Mouse (Mus musculus): ENCODE measurements at regions not wholly inside any gene's neighbourhood (a gene's known extent, or its start where the extent isn't known, plus 50 kb on each side); places are given as distances from the start of the nearest gene placed in this dataset.

DNA sequence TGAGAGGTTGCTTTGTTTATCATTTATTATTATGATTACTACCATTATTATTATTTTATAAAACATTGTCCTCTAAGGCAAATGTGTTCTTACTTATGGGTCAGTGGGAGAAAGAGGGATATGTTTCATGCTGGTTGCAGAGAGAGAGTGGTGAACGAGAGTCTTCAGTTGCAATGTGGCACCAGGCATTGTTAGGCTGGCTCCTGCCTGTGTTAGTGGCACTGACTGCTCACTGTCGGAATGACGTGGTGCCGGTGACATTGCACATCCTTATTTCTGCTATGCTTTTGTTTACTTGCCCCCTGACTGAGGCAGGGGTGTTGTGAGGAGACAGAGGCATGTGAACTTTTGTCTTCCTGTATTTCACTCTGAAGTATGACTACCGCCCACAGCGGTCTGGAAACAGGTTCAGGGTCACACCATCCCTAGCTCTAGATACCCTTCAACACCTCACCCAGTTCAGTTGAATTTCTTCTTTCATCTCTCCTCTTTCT lies 138.1 kb downstream of the Ppp4r2 start:
- no peak for DNase-seq (ENCODE audit: extremely low read depth, low read depth, low spot score)

DNA sequence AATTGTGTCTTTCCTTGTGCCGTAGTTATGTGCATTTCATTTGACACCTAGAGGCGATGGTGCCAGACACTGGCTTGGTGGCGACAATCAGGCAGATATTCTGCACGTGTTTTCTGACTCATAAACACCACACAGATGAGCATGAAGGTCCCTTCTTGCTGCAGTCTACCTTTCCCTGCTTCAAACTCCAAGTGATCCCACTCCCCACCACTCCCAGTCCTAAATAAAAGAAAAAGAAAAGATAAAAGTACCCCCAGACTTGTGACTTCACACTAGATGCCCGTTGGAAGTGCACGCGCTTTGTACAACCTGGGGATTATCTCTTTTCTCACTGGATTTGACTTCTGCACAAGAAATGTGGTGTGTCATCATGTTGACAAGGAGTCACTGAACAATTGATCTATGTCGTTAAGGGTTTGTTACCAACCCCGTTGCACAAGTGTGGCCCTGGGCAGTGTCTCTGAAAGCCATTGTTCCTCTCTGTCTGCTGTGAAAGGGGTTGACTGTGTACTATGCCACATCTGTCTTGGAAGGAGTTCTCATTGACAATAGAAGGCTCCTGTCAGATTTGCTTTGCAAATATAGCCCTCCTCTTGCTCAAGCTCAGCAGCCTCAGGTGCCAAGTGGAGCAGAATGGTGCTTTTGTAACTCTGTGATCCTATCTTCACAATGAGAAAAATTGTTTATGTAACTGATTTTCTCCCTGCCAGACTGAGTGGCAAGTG lies 140.1 kb downstream of the Ppp4r2 start:
- peak; percentile 94 for DNase-seq (ENCODE audit: extremely low read depth, low read depth, low spot score)

DNA sequence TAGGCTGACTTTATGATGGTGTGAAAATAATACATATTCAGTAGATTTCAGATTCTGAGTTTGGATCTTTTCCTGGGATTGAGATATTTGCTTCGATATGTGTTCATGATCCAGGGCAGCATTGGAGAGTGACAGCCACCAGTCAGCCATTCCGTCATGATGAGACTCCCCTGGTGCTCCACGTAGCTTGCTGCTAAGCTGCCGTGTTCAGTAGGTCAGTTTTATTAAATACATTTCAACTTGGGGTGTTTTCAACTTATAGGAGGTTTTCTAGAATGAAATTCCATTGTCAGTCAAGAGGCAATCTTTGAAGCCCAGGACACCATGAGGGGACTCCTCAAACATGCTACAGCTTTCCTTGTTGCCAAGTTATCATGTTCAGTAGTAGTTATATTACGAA lies 141.3 kb downstream of the Ppp4r2 start:
- DNase-seq (ENCODE audit: extremely low read depth, low read depth, low spot score): no peak

DNA sequence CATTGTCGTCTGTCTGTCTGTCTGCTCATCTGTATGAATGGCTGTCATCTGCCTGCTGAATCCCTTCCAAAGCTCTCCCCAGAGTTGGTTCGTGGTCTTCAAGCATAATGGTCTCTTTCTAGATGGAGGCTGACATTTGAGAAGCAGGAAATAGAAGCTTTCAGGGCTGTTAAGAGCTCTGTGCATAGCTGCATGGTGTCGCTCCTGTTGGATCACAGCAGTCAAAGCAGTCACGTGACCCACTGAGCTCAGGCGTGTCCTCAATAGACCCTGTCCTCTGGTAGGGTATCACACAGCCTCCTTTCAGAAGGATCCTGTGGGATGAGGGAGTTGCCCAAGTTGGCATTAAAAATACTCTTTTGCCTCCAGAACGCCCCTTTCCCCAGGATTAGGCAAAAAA lies 142.4 kb downstream of the Ppp4r2 start:
- DNase-seq (ENCODE audit: extremely low read depth, low read depth, low spot score): no peak

DNA sequence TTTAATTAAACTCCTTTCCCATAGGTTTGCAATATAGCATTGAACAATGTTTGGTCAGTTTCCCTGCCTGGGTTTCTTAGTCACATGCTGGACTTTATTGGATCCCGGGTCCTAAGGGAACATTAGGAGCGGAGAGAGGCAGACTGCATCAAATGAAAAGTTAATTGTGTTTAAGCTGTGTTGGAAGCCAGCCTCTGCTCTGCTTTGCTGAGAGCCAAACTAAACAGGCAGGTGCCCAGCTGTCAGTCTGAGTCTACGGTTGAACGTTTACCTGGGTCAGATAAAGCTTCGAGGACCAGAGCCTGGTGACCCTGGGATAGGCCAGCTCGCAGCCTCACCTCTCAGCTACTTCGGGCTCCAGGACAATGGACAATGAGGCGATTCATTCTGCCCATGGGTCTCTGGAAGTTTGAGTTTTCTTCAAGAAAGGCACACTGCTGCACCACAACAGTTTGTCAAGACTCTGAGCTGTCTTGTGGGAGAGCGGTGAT lies 143.8 kb downstream of the Ppp4r2 start:
- no peak for DNase-seq (ENCODE audit: extremely low read depth, low read depth, low spot score)

DNA sequence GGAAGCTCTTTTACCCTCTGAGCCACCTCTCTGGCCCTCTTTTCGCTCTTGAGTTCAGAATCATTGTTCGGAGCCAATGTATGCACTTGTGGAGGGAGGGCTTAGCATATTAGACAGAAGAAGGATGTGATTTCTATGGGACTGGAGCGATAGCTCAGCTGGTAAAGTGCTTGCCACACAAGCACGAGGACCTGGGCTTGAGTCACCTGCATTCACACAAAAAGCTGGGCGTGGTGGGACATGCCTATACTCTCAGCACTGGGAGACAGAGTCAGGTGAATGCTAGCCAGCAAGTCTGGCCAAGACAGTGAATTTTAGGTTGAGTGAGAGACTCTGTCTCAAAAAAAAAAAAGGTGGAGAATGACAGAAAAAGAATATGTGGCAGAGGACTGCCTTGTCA lies 144.7 kb downstream of the Ppp4r2 start:
- no peak for DNase-seq (ENCODE audit: extremely low read depth, low read depth, low spot score)

DNA sequence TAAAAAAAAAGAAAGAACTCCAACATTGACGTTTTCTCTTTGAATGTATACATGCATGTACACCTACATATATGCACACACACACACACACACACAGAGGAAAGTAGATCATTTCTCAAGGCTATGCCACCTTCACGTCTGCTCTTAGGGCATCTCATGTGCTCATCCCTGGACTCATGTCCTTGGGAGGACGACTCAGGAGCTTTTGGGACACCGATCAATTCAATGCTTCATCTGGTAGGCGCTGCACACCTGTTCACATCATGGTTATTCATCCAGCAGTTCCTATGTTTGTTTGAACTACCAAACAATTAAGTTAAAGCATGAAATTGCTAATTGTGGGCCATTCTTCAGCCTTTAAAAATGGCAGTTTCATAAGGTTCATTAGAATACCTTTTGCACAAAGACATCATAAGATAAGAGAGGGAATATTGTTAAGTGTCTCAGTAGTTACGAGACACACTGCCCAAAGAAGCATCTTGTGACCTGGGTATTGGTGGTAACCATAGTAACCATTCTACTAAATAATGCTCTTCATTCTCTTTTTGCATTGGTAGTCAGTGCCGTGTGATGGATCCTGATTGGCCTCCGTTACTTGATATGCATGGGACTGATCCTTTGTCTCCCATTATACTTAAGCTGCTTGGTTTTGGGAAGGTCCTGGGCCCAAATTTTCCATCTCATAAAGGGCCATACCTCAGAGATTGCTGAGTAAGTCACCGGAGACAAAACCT lies 145.5 kb downstream of the Ppp4r2 start:
- DNase-seq (ENCODE audit: extremely low read depth, low read depth, low spot score): no peak

DNA sequence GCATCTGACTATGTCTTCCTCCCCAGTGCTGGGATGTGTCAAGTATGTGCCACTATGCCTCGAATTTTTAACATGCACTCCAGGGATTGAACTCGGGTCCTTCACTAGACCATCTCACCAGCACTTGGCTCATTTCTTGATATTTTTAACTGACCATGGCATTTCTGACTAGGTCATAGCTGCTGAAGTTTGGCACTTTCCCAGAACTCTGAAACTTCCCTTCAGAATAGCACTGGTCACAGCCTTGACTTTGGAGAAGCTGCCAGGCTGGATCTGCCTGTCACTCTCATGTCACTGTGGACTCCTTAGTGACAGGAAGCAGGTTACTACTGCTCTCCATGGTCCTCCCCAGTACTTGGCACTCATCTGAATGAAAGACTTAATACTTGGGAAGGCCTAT lies 146.7 kb downstream of the Ppp4r2 start:
- DNase-seq (ENCODE audit: extremely low read depth, low read depth, low spot score): no peak

DNA sequence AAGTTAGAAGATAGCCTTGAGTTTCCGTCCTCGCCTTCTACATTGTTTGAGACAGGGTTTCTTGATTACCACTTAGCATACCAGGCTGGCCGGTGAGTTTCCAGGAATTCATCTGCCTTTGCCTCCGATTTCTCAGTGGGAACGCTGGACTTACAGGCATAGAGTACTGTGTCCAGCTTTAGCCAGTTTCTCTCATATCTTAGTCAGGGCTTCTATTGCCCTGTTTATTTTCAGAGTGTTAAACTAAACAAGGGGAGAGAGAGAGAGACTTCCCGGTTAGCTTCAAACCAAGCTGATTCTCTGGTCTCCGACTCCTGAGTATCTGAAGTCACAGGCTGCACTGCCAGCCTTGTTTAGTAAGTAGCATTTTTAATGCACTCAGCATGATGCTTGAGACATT lies 151.4 kb downstream of the Ppp4r2 start:
- no peak for DNase-seq (ENCODE audit: extremely low read depth, low read depth, low spot score)

DNA sequence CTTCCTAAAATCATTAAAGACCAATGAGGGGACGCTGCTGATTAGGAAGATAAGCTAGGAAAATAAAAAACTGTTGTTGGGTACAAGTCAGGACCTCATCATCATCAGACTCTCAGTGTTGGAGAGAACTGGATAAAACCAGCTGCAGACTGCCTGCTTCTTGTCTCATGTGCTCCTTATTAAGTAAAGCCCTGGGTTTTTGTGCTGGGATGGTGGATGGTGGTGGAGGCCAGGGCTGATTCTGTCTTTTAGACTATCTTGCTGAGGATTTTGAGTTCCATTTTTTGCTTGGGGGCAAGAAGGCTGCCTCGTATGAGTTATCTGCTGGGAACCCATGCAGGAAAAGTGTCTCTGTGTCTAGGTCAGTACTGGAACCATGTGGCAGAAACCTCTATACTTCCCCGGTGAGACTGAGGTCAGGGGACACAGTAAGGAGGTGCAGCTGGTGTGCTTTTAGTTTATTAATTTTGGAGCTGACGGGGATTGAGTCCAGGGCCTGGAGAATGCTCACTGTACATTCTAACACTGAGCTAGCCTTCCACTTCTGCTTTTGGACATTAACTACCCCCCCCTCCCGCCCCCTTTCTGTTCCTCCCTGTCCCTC lies 152.0 kb downstream of the Ppp4r2 start:
- no peak for DNase-seq (ENCODE audit: extremely low read depth, low read depth, low spot score)

DNA sequence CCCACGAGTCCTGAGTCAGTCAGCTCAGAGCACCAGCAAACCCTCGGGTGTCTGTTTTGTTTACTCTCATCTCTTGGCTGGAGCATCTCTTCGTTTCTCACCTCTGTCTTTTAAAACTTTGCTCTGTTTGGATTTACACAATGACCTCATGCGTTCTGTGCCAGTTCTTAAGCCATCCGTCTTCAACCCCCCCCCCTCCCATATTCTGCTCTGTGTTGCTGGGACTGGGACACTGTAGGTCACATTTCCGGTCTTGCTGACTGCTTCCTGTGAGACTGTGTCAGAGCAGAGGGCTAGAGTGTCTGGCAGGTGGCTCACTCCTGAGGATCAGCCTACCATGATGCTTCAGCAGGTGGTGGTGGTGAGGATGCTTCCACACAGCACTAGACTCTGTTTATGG lies 155.1 kb downstream of the Ppp4r2 start:
- DNase-seq (ENCODE audit: extremely low read depth, low read depth, low spot score): no peak

DNA sequence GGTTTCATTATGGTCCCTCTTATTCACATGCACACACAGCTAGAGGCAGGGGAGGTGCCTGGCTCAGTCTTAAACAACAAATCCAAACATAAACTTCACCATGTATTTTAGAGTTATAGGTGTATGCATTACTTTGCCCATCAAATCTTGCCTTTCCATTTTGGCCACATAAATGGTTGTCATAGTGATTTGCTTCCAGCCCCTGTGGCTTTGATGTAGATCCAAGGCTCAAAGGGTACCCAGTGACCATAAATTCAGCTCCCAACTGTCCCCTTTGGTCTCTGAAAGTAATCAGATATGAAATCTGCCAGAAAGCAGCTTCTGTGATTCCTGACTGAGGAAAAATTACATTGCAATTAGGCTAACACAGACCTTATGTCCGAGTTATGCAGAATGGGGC lies 160.0 kb downstream of the Ppp4r2 start:
- no peak for DNase-seq (ENCODE audit: extremely low read depth, low read depth, low spot score)

DNA sequence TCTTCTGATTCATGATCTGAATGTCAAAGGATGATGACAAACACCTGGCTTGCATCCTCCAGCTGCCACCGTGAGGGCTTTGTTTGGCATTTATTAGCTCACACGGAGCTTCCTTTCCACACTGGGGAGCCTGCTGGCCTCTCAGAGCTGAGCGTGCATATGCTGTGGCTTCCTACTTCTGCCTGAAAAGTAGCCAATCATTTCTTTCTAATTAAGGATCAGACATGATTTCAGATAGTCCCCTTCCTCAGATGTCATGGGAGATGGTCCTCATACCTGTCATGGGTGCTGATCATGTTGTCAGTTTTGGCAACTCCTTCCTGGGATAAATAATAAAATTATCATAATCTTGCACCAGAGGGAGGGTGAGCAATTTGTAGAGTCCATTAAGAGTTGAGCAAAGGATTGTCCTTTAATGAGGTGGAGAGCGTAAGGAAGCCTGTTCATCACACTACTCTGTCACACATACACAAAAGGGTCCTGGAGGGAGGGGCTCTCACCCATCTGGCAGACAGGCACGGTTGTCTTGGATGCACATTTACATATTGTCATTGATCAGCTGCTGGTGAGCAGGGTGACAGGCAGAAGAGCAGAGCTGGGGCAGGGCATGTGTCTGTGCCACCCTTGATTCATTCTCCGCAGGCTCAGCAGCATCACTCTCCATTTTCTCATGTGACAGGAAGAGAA lies 162.6 kb downstream of the Ppp4r2 start:
- no peak for DNase-seq (ENCODE audit: extremely low read depth, low read depth, low spot score)

DNA sequence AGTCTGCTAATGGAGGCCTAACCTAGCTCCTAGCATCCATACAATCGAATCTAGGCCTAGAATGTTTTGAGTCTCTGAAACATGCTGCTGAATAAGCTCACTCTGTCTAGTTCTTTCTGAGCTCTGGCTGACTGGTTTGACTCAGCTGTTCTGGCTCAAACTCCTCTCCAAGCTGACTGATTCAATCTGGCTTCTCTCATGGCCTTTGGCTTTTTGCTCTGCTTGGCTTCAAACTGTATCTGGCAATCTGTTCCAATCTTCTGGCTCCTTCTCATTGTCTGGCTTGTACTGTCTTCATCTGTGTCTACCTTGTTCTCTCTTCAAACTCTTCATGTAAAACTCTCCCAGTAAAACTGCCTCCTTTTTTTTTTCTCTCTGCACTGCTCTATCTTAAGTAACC lies 164.9 kb downstream of the Ppp4r2 start:
- DNase-seq (ENCODE audit: extremely low read depth, low read depth, low spot score): no peak

DNA sequence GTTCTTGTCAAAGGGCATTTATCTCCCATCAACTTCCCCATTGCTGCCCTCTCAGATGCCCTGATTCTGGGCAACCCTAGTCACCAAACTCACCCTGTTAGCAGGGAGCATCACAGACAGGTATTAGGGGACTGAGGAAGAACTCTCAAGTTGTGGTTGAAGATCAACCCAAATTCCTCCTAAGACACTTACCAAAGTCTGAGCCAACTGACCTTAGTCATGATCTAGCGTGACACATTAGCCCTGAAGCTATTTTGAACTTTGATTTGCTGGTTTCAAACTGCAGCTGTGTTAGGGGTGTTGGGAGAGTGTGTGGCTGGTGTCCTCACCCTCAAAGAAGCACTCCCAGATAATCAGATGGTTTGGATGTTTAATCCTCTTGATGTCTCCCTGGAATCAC lies 170.5 kb downstream of the Ppp4r2 start:
- DNase-seq (ENCODE audit: extremely low read depth, low read depth, low spot score): no peak

DNA sequence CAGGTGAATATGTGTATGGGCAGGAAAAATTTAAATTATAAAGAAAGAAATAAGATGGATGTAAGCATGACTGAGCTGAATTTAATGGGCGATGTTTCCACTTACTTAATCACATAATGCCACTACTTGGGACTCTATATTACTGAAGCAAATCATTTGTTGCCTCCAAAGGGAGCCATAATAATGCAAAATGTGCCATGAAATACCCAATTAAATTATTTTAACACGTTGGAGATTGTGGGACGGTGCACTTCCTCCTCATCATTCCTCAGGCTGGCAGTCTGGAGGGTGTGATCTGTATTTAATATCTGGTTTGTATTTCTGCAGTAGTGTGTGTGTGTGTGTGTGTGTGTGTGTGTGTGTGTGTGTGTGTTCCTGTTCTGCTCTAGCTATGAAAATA lies 188.2 kb downstream of the Ppp4r2 start:
- no peak for DNase-seq (ENCODE audit: extremely low read depth, low read depth, low spot score)

DNA sequence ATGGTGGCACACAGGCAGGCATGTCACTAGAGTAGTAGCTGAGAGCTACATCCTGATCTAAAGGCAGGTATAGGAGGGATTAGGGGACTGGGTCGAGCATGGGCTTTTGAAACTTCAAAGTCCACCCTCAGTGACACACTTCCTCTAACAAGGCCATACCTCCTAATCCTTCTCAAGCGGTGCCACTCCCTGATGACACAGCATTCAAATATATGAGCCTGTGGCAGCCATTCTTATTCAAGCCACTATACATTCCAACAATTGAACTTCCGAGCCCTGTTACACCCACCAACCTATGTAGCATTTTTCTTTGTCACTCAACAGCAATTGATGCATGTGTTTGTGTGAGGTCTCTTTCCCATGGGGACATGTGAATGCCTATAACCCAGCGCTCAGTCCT lies 192.4 kb downstream of the Ppp4r2 start:
- no peak for DNase-seq (ENCODE audit: extremely low read depth, low read depth, low spot score)

DNA sequence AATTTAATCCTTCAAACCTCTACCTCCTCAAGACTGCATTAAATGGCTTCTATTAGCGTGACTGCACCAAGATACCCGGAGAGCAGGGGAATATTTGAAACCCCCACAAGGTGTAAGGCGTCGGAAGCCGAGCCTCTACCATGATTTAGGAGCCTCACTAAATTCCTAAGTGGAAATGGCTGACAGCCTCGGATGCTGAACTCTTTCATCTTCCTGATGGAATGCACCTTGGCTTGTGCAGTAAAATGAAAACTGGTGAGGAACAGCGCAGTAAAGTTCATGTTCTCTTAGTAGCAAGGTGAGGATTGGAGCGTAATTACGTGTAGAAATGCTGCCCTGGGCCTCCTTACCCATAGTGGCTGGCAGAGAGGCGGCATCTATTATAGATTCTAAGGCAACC lies 194.0 kb downstream of the Ppp4r2 start:
- no peak for DNase-seq (ENCODE audit: extremely low read depth, low read depth, low spot score)

DNA sequence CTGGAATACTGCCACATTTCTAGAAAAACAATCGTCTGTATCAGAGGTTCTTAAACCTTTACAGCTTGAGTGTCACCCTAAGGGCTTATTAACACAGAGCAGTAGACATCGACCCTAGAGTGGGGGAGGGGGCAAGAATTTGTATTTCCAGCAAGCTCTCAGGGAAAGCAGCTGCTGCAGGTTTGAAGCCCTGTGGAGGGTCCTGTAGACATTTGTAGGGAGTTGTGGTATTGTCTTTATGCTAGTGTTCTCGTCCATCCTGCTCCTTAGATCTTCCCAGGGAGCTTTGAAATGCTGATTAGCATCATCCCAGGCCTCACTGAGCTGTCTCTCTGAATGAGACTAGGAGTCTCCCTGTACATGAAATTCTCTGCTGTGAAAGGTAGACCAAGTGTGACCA lies 196.0 kb downstream of the Ppp4r2 start:
- DNase-seq (ENCODE audit: extremely low read depth, low read depth, low spot score): no peak

DNA sequence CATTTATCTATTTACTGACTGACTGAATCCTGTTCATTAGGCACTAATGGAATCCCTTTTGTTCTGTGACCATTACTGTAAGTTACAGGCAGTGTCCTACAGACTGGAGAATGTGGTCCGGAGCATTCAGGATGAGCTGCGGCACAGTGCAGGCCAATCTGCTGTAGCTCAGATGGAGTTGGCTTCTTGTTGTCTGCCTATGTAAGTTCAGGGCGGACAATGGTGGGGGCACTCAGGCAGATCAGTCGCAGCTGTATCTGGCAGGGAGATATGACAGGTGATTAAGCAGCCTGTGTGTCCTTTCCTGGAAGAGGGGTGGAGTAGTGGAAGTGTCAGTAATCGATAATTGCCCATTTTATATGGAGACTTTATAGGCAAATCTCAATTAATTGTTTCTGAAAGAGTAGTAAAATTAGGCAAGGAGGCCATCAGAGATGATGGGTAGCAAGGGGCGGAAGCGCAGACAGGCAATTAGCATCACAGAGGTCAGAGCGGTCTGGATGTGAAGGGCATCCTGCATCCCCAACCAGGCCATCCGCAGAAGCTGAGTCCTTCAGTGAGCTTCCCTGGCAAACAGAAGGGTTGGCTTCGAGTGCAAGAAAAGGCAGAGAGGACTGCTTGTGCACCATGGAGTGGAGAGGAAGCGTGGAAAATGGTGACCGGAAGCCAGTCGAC lies 197.2 kb downstream of the Ppp4r2 start:
- DNase-seq (ENCODE audit: extremely low read depth, low read depth, low spot score): no peak

DNA sequence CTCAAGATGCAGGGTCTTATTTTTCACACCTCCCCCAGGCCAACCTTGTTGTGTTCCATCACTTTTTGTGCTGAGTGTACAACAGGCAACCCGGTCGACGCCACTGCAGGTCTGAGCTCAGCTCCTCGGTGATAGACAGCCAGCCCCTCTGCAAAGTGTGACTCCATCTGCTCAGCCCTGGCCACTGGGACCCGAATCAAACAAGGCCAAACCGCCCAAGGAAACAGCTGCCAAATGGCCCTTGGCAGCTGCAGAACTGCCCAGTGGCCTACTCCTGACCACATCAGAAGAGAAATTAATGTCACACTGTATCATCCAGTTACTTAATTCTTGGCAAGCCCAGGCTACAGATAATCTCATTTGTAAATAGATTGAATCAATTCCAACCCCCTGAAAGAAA lies 213.3 kb downstream of the Ppp4r2 start:
- DNase-seq (ENCODE audit: extremely low read depth, low read depth, low spot score): no peak

Data from fat pad, adult 2 months (tissue).